ENCODE assay signal across 23 mouse cellular contexts in genomic region chr7:75190192-75190591, GRCm38 (mm10).
DNase-seq lines count a peak whose midpoint lies in the region; ATAC-seq lines count a peak whose summit lies in the region.
"Had no signal": no experiment of that assay in that cellular context is flagged by ENCODE, and none has a peak within 500 bp of the region (broad histone marks: within the 10 kb centered on the region; RNA-seq: fewer than 3 reads in every experiment).

No protein-coding gene starts in this region.

- WGBS in heart, embryonic 11.5 days (ENCODE audit: insufficient replicate concordance) = 76% methylated on average over 3 of the region's 3 CpGs
- WGBS in hindbrain, embryonic 11.5 days = 86% methylated on average over 3 of the region's 3 CpGs

- DNase-seq in kidney, postnatal 10 days = peak; percentile 6
- no peak for DNase-seq in kidney, postnatal 25 days
- peak; percentile 43 for DNase-seq in adrenal gland, postnatal 14 days
- DNase-seq in hindbrain, embryonic 11.5 days (ENCODE audit: low spot score) = no peak
- DNase-seq: cerebellum, adult 11-12 months; gastrocnemius, postnatal 36 days; liver, postnatal 0 days; right cerebral cortex, postnatal 25 days; spleen, adult 18-20 months; thymus, postnatal 14 days had no signal

- H3K4me3 ChIP-seq in heart, embryonic 11.5 days (ENCODE audit: low read depth, low read length) = no peak overlapping the region
- no peak overlapping the region for H3K4me3 ChIP-seq in hindbrain, embryonic 11.5 days (ENCODE audit: low read depth, low read length)
- H3K4me3 ChIP-seq: forebrain, embryonic 13.5 days; hindbrain, embryonic 10.5 days; kidney, embryonic 15.5 days; limb, embryonic 12.5 days; midbrain, embryonic 12.5 days had no signal

- no peaks in the 10 kb centered on the region for H3K27me3 ChIP-seq in heart, embryonic 11.5 days (ENCODE audit: control insufficient read depth, insufficient read depth, low read length)
- H3K27me3 ChIP-seq in hindbrain, embryonic 11.5 days (ENCODE audit: control insufficient read depth, insufficient read depth, low read length) = no peaks in the 10 kb centered on the region
- H3K27me3 ChIP-seq: forebrain, embryonic 13.5 days; kidney, embryonic 15.5 days; limb, embryonic 12.5 days; midbrain, embryonic 12.5 days had no signal

- no peaks in the 10 kb centered on the region for H3K4me1 ChIP-seq in heart, embryonic 11.5 days (ENCODE audit: control insufficient read depth, insufficient read depth, low read length)
- no peaks in the 10 kb centered on the region for H3K4me1 ChIP-seq in hindbrain, embryonic 11.5 days (replicated peaks; ENCODE audit: control insufficient read depth, insufficient read depth, low read length)
- H3K4me1 ChIP-seq: forebrain, embryonic 13.5 days; hindbrain, embryonic 10.5 days; kidney, embryonic 15.5 days; limb, embryonic 12.5 days; midbrain, embryonic 12.5 days had no signal

- no peaks in the 10 kb centered on the region for H3K36me3 ChIP-seq in heart, embryonic 11.5 days (ENCODE audit: control insufficient read depth, insufficient read depth, low read length)
- H3K36me3 ChIP-seq in hindbrain, embryonic 11.5 days (ENCODE audit: control insufficient read depth, insufficient read depth, low read length) = no peaks in the 10 kb centered on the region
- H3K36me3 ChIP-seq: hindbrain, embryonic 10.5 days; kidney, embryonic 15.5 days; limb, embryonic 12.5 days; midbrain, embryonic 12.5 days had no signal

- ATAC-seq in hematopoietic stem cell, adult 5-6 weeks (replicated peaks in 1 of 2; ENCODE audit: insufficient read depth in 1 of 2, low FRiP score in 2 of 2, low TSS enrichment in 1 of 2, low read depth in 1 of 2, poor library complexity in 2 of 2, severe bottlenecking in 2 of 2) = peak; percentile 17 to 21; a peak in 2 of 4 replicates
- ATAC-seq in heart, embryonic 11.5 days (replicated peaks; ENCODE audit: insufficient number of reproducible peaks, low FRiP score, low TSS enrichment) = no peak
- no peak for ATAC-seq in hindbrain, embryonic 11.5 days (ENCODE audit: low FRiP score)
- ATAC-seq in CD4-positive, CD25-positive, alpha-beta regulatory T cell, adult 4 months = no peak
- ATAC-seq: forebrain, embryonic 13.5 days; hindbrain, postnatal 0 days; intestine, postnatal 0 days; liver, postnatal 0 days; lung, postnatal 0 days had no signal

- no peak overlapping the region for H3K27ac ChIP-seq in heart, embryonic 11.5 days (ENCODE audit: low read depth, low read length)
- no peak overlapping the region for H3K27ac ChIP-seq in hindbrain, embryonic 11.5 days (ENCODE audit: low read depth, low read length)
- H3K27ac ChIP-seq: forebrain, embryonic 13.5 days; hindbrain, embryonic 10.5 days; hindbrain, postnatal 0 days; kidney, embryonic 15.5 days; limb, embryonic 12.5 days; macrophage; midbrain, embryonic 12.5 days had no signal

- no peaks in the 10 kb centered on the region for H3K9me3 ChIP-seq in heart, embryonic 11.5 days (replicated peaks; ENCODE audit: control insufficient read depth, low read length)
- no peaks in the 10 kb centered on the region for H3K9me3 ChIP-seq in hindbrain, embryonic 11.5 days (ENCODE audit: control insufficient read depth, low read length)
- H3K9me3 ChIP-seq: forebrain, embryonic 13.5 days; hindbrain, embryonic 10.5 days; kidney, embryonic 15.5 days; limb, embryonic 12.5 days; midbrain, embryonic 12.5 days had no signal

- H3K9ac ChIP-seq in heart, embryonic 11.5 days (ENCODE audit: low read depth, low read length) = no peak overlapping the region
- H3K9ac ChIP-seq in hindbrain, embryonic 11.5 days (ENCODE audit: low read depth, low read length) = no peak overlapping the region
- H3K9ac ChIP-seq: forebrain, embryonic 13.5 days; kidney, embryonic 15.5 days; limb, embryonic 12.5 days; liver, postnatal 0 days; midbrain, embryonic 12.5 days had no signal

- no peak overlapping the region for H3K4me2 ChIP-seq in heart, embryonic 11.5 days
- H3K4me2 ChIP-seq in hindbrain, embryonic 11.5 days (replicated peaks; ENCODE audit: low read depth, low read length) = no peak overlapping the region
- H3K4me2 ChIP-seq: forebrain, embryonic 13.5 days; kidney, embryonic 15.5 days; limb, embryonic 12.5 days; liver, embryonic 11.5 days; midbrain, embryonic 12.5 days had no signal

Comparison
In these comparisons a context has a peak if more than half of its experiments do, and no peak if none do; other contexts are left out.
1. DNase-seq: peak in kidney, postnatal 10 days (single experiment) and adrenal gland, postnatal 14 days (single experiment); none in kidney, postnatal 25 days (0 of 2) and hindbrain, embryonic 11.5 days (single experiment).
2. ATAC-seq: peak in hematopoietic stem cell, adult 5-6 weeks (2 of 2); none in heart, embryonic 11.5 days (single experiment), hindbrain, embryonic 11.5 days (single experiment) and CD4-positive, CD25-positive, alpha-beta regulatory T cell, adult 4 months (single experiment).